Mouse (Mus musculus) CD4-positive naive resting alpha-beta T cell, adult 57 days (primary cell): Measurements from ENCODE around the gene Akap1. TPM values are rescaled to one million over a fixed set of nuclear protein-coding genes. Genes with fewer than 3 reads are reported as not detected.

Experiments
- total RNA-seq: library from RNA; stranded (reverse); gene quantifications from one replicate; pipeline ENCODE4 v1.2.4, GENCODE M21; 2023

Akap1 gene
- total RNA-seq = 1.7 TPM

DNA sequence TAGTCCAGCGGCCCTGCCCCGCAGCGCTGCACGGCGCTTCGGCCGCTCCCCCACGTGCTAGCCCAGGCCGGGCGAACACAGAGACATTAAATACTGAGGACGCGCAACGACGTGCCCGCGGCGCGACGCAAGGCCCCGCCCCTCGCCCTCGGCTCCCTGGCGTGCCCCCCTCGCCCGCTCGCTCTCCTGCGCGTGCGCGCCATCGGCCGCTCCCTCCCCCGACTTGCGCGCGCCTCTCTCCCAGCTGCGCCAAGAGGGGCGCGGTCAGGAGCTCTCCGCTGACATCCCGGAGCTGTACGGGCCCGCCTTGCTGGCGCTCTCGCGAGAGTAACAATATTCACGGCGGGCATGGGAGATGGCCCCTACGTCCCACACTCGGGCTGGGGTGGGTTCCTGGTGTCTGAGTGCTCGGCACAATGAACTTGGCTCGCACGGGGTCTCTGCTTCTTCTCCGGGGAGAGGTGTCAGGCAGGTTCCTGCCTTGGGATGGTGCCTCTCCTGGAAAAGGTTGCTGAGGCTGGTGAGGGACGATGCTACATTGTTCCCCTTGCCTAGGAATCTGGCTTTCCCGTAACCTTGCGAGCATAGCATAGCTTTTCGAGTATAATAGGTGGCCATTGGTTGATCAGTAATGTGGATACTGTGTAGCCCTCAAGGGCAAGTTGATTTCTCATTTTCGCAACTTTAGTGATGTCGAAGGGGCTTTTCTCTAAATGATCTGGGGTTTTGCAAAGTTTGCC is at the start of gene Akap1:
TSS of gene Akap1 (minus strand) at position 129 of the 740 bp plus-strand sequence.

Other genes starting within 250 kb of the Akap1 start
- gene Msi2, start 146.1 kb downstream of the Akap1 start, total RNA-seq = 145 TPM
- gene Scpep1, start 90.9 kb upstream of the Akap1 start, total RNA-seq = 9.6 TPM
- not detected for gene Elobl, start 102.3 kb upstream of the Akap1 start, total RNA-seq
- 18.4 TPM for gene Coil, start 105.7 kb upstream of the Akap1 start, total RNA-seq
- 92.0 TPM for gene Trim25, start 134.8 kb upstream of the Akap1 start, total RNA-seq
- 19.2 TPM for gene Dgke, start 202.3 kb upstream of the Akap1 start, total RNA-seq
- gene Gm525, start 209.3 kb upstream of the Akap1 start, total RNA-seq = not detected